Mouse (Mus musculus) heart, postnatal 0 days (tissue): ENCODE measurements around the gene Stra6l.

Experiments
- CTCF ChIP-seq: IDR thresholded peaks from 2 replicates; pipeline ENCODE4 v1.5.1; 2016; ENCODE audit warnings: antibody characterized with exemption, control low read depth, low read depth
- EP300 ChIP-seq: IDR thresholded peaks from 2 replicates; pipeline ENCODE4 v1.6.1; 2016; ENCODE audit warnings: antibody characterized with exemption, low read depth

DNA sequence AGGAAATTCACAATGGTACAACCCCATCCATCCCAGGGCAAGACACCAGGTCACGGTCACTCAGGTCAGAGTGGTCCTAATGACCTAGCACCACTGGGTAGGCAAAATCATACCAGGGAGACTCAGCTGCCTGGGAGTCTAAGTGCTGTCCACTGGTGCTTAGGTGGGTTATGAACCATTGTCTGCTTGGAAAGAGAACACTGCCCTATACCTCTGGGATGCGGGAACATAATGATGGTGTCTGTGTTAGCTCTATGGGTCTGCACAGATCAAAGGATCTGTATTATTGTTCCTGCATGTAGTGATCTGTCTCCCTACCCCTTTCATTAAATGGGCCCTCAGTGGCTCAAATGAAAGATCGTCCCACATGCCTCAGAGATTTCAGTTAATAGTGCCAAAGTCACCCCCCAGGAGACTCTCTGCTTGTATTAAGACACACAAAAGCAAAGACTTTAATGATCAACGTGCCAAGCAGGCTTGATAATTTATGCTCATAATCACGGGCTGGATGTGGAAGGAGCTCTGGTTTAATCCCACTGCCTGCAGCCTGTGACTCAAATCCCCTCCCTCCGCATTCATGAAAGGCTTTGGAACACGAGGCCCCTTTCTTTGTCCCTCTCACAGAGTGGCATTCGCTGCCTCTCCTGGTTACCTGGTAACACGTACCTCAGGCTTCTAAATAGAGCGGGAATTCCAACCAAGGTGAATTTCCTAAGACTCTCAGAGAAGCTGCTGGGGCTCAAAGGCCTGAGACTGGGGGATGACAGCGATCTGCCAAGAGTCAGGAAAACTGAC, 25.5 kb upstream of the Stra6l start:
- no peak for TF ChIP-seq CTCF
- TF ChIP-seq EP300: no peak
